Mouse (Mus musculus) MN1 (cell line): ENCODE data around the gene Zfp609.
"Not testable (repeated sequence)": the region's sequence is repeated elsewhere in the genome, so short reads cannot be mapped to it uniquely, and the experiment has no call there.

Source experiments
- DNase-seq: peaks from one replicate; pipeline ENCODE4 v3.0.0-alpha.2; 2016; ENCODE audit warnings: low spot score

Gene Zfp609

DNA sequence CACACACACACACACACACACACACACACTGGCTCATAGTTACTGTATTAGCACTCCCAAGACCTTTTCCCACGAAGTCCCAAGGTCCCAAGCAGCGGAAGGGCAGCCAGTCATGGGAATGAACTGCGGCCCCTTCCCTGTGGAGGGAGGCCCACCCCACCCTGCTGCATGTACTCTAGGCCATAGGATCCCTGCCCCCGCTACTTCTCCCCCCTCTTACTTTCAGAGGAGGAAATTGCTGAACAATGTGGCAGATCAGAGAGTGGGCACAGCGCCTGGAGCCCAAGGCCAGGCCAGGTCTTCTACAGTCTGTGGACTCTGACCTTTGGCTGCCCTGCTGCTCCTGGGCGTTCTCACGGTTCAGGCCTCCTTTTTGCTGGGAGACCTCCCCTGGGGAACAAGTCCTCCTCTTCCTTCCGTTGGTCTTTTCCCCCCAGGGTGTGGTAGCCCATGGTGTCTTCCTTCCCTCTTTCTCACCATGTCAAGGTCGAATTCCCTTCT, 155.9 kb downstream of the Zfp609 start:
- DNase-seq, result no peak

DNA sequence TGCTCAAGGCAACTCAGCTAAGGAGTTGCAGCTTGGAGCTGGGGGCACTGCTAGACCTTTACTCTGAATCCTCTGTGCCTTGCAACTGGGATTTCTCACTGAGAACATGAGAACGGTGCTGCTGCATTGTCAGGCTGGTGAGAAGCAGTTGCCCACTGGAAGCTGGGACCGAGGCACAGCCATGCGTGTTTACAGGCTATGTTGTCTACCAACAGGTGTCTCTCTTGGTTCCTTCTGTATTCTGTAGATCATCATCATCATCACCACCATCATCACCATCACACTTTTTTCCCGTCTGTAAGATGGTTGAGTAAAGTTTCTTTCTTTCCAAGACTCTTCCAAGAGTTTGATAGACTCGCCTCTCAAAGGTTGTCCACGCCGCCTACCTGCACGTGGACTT, 159.7 kb downstream of the Zfp609 start, which contains the start of gene Oaz2:
Gene Oaz2 (plus strand): TSS at position 301 of the 400 bp plus-strand sequence.
- no peak for DNase-seq

GRCm38 (mm10) chr9:65666042-65666441, 161.3 kb downstream of the Zfp609 start:
- peak; percentile 69 for DNase-seq

GRCm38 (mm10) chr9:65664163-65664562, 163.2 kb downstream of the Zfp609 start:
- DNase-seq, result peak; percentile 58

GRCm38 (mm10) chr9:65661493-65661892, 165.9 kb downstream of the Zfp609 start:
- DNase-seq, result no peak

DNA sequence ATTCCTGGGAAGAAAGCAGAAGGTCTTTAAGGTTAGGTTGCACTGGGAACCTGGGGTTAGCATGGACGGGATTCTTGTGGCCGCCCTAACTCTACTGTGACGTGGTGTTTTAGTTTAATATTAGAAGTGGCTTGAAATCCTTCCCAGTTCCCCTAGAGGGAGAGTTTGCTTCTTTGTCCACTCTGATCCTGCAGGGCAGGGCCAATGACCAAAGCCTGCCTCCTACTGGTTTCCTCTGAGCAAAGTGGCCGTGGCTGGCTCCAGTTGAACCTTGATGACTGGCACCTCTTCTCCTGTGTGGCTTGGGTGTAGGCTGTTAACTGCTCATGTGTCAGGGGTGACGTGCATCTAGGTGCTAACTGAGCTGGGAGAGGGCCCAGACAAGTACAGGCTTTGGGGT, 166.3 kb downstream of the Zfp609 start:
- DNase-seq, result no peak

GRCm38 (mm10) chr9:65657218-65657617, 170.1 kb downstream of the Zfp609 start:
- no peak for DNase-seq

GRCm38 (mm10) chr9:65655540-65655939, 171.8 kb downstream of the Zfp609 start:
- no peak for DNase-seq

DNA sequence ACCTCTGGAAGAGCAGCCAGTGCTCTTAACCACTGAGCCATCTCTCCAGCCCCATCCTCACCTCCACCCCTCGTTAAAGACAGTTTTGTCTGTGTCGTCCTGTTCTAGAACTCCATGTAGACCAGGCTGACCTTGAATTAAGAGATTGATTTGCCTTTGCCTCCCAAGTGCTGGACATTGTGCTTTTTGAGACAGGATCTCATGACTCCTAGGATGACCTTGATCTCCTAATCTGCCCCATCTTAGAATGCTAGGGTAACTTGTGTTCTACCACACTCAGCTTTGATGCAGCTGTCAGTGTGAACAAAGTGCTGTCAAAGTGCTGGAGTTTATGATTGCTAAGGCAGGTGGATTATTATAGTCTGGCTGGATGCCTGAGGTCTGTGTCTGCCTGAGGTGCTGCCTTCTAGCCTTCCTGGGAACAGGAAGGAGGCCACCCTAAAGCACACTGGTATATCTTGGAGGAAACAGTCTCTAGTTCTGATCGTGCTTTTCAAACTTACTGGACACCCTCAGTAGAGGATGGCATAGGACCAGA, 172.6 kb downstream of the Zfp609 start:
- DNase-seq, result no peak

DNA sequence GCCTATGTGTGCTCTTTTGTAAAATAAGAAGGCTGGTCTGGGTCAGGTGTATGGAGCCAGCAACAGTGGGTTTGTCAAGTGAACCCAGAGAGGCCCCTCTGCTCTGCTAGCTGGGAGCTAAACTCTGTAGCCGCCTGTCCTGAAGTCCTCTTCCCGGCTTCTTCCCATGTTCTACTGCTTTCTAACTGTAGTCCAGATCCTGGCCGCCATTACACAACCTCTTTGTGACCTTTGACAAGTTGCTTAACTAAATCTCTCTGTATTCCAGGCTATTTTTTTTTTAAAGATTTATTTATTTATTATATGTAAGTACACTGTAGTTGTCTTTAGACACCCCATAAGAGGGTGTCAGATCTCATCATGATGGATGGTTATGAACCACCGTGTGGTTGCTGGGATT, 173.6 kb downstream of the Zfp609 start:
- no peak for DNase-seq

GRCm38 (mm10) chr9:65651957-65652356, 175.4 kb downstream of the Zfp609 start:
- DNase-seq, result not testable (repeated sequence)

DNA sequence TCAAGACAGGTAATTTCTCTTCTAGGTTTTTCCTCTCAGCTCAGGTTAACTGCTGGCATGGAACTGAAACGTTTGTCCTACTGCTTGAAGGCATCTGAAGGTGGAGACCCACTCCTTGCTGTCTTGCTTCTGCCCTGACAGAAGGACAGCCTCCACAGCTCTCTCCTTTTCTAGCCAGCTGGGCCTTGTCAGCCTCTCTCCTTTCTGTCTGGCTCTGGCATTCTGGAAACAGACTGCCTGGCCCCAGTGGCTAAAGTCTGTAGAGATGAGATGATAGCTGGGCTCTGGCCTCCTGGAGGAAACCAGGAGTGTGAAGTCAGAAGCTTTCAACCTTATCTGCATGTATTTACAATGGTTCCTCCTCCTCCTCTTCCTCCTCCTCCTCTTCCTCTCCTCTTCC, 177.4 kb downstream of the Zfp609 start:
- peak; percentile 20 for DNase-seq

DNA sequence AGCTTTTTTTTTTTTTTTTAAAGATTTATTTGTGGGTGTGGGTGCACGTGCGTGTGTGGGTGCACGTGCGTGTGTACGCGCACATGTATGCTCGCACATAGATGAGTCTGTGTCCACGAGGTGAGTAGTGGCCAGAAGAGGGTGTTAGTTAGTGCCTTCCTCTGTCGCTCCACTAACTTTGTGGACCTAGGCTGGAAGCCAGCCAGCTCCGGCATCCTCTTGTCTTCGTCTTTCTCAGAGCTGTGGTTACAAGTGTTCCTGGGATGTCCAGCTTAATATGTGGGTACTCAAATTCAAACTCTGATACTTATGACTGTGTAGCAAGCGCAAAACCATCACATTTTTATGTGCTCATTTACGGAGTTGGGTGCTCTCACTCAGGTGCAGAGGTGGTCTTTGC, 178.6 kb downstream of the Zfp609 start:
- DNase-seq, result no peak

- no peak for DNase-seq
Measured at GRCm38 (mm10) chr9:65646782-65647181, 180.6 kb downstream of the Zfp609 start.

DNA sequence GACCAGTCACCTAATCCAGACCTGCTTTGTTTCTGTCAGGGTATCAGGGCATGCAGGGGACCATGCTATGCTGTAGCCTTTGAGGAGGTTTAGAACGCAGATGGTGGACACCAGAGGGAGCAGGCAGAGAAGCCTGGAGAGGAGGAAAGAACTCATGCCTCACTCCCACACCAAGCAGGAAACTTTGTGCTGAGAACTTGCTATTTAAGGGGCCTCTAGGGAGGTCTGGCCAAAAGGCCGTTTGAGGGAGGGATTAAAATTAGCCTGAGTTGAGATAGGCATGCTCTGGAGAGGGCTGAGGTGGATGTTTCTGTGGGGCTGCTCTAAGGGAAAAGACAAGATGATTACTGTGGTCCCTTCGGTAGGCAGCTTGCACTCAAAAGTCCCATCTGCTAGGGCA, 181.4 kb downstream of the Zfp609 start:
- no peak for DNase-seq

- no peak for DNase-seq
Measured at GRCm38 (mm10) chr9:65644960-65645359, 182.4 kb downstream of the Zfp609 start.

- DNase-seq, result no peak
Measured at GRCm38 (mm10) chr9:65642546-65642945, 184.8 kb downstream of the Zfp609 start.
